18 mouse cellular contexts compared by ENCODE assay signal in the genomic region with DNA sequence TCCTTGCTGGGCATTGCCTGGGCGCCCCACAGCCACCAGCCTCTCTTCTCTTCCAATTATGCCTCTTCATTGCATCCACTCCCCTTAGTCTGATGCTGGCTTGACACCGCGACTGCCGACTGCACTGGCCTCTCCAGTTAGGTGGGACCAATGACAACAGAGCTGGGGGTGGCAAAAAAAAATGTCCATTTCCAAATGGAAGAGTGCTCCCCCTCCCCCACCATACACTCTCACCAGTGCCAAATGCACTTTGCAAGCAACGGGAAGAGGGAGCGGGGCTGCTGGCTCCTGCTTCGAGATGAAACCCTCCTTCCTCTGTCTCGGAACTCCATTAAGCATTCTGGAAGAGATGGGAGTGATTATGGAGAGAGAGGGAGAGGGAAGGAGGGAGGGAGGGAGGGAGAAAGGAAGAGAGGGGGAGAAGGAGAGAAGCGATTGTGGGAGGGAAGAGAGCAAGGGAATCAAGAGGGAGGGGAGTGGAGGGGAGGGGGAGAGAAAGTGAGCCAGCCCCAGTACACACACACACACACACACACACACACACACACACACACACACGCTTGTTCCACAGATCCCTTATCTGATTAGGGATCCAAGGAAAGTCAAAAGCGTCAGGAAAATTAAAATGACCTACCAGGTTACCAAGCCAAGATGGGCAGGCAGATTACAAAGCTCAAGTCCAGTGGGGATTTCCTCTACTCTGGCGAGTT. TPM values are rescaled to one million over a fixed set of nuclear protein-coding genes. Genes with fewer than 3 reads are reported as not detected.
DNase-seq lines count a peak whose midpoint lies in the region; ATAC-seq lines count a peak whose summit lies in the region.
"Had no signal": no experiment of that assay in that cellular context is flagged by ENCODE, and none has a peak within 500 bp of the region (broad histone marks: within the 10 kb centered on the region; RNA-seq: fewer than 3 reads in every experiment).

No protein-coding gene starts in this region.

- no peak overlapping the region for H3K4me3 ChIP-seq in forebrain, embryonic 14.5 days (ENCODE audit: low read depth, low read length)
- H3K4me3 ChIP-seq in hindbrain, embryonic 10.5 days = no peak overlapping the region; the same call in 1 of the 2 replicates
- H3K4me3 ChIP-seq in midbrain, embryonic 16.5 days (ENCODE audit: low read depth, low read length) = 0 out of 2 replicates have a peak overlapping the region, but pooled peaks have one; percentile 1
- H3K4me3 ChIP-seq in kidney, embryonic 16.5 days (ENCODE audit: low read length) = no peak overlapping the region
- H3K4me3 ChIP-seq: heart, embryonic 10.5 days; kidney, embryonic 15.5 days; limb, embryonic 13.5 days had no signal

- H3K27me3 ChIP-seq in forebrain, embryonic 14.5 days (replicated peaks; ENCODE audit: control insufficient read depth, insufficient read depth, low read length) = no peaks in the 10 kb centered on the region
- peaks cover 3% of the 10 kb centered on the region; the same call in 1 of the 2 replicates for H3K27me3 ChIP-seq in hindbrain, embryonic 10.5 days (ENCODE audit: insufficient read depth, poor library complexity, severe bottlenecking)
- H3K27me3 ChIP-seq in midbrain, embryonic 16.5 days (ENCODE audit: control insufficient read depth, insufficient read depth, low read depth, low read length) = no peaks in the 10 kb centered on the region
- H3K27me3 ChIP-seq in kidney, embryonic 16.5 days (ENCODE audit: insufficient read depth, low read length) = no peaks in the 10 kb centered on the region

- peaks cover 2% of the 10 kb centered on the region; the same call in 1 of the 2 replicates for H3K4me1 ChIP-seq in forebrain, embryonic 14.5 days (ENCODE audit: control insufficient read depth, insufficient read depth, low read length)
- peaks cover 5% of the 10 kb centered on the region; the same call in 1 of the 2 replicates for H3K4me1 ChIP-seq in hindbrain, embryonic 10.5 days (replicated peaks)
- H3K4me1 ChIP-seq in midbrain, embryonic 16.5 days (ENCODE audit: control insufficient read depth, insufficient read depth, low read length) = peaks cover 7% of the 10 kb centered on the region
- no peaks in the 10 kb centered on the region for H3K4me1 ChIP-seq in kidney, embryonic 16.5 days (ENCODE audit: insufficient read depth, low read length)
- H3K4me1 ChIP-seq: heart, embryonic 10.5 days; kidney, embryonic 15.5 days; limb, embryonic 13.5 days had no signal

- no peak overlapping the region for H3K9ac ChIP-seq in forebrain, embryonic 14.5 days (ENCODE audit: low read length)
- peak overlapping the region; percentile 1; the same call in 1 of the 2 replicates for H3K9ac ChIP-seq in midbrain, embryonic 16.5 days (ENCODE audit: low read depth, low read length)
- H3K9ac ChIP-seq in kidney, embryonic 16.5 days (replicated peaks; ENCODE audit: low read length) = no peak overlapping the region
- H3K9ac ChIP-seq: kidney, embryonic 15.5 days; limb, embryonic 13.5 days; liver, postnatal 0 days had no signal

- no peak overlapping the region for H3K27ac ChIP-seq in forebrain, embryonic 14.5 days (ENCODE audit: low read depth, low read length)
- H3K27ac ChIP-seq in hindbrain, embryonic 10.5 days = peak overlapping the region; percentile 18; the same call in 1 of the 2 replicates
- peak overlapping the region; percentile 26; the same call in 1 of the 2 replicates for H3K27ac ChIP-seq in midbrain, embryonic 16.5 days (ENCODE audit: low read length)
- H3K27ac ChIP-seq in kidney, embryonic 16.5 days (ENCODE audit: low read length) = no peak overlapping the region
- H3K27ac ChIP-seq: heart, embryonic 10.5 days; kidney, embryonic 15.5 days; limb, embryonic 13.5 days; macrophage had no signal

- ATAC-seq in forebrain, embryonic 14.5 days = peak; percentile 52; the same call in 1 of the 2 replicates
- peak; percentile 75; the same call in 1 of the 2 replicates for ATAC-seq in midbrain, embryonic 16.5 days
- ATAC-seq in kidney, embryonic 16.5 days (ENCODE audit: low FRiP score, low TSS enrichment) = no peak
- ATAC-seq: CD4-positive, CD25-positive, alpha-beta regulatory T cell, adult 4 months; liver, postnatal 0 days had no signal

- H3K9me3 ChIP-seq in forebrain, embryonic 14.5 days (replicated peaks; ENCODE audit: control insufficient read depth, low read length) = no peaks in the 10 kb centered on the region
- no peaks in the 10 kb centered on the region for H3K9me3 ChIP-seq in hindbrain, embryonic 10.5 days
- no peaks in the 10 kb centered on the region for H3K9me3 ChIP-seq in midbrain, embryonic 16.5 days (replicated peaks; ENCODE audit: control insufficient read depth, low read length, poor library complexity, severe bottlenecking)
- no peaks in the 10 kb centered on the region for H3K9me3 ChIP-seq in kidney, embryonic 16.5 days (ENCODE audit: low read length)
- H3K9me3 ChIP-seq: heart, embryonic 10.5 days; kidney, embryonic 15.5 days; limb, embryonic 13.5 days had no signal

- no peaks in the 10 kb centered on the region for H3K36me3 ChIP-seq in forebrain, embryonic 14.5 days (ENCODE audit: control insufficient read depth, insufficient read depth, low read length)
- no peaks in the 10 kb centered on the region for H3K36me3 ChIP-seq in hindbrain, embryonic 10.5 days
- H3K36me3 ChIP-seq in midbrain, embryonic 16.5 days (ENCODE audit: control insufficient read depth, insufficient read depth, low read length) = no peaks in the 10 kb centered on the region
- no peaks in the 10 kb centered on the region for H3K36me3 ChIP-seq in kidney, embryonic 16.5 days (ENCODE audit: insufficient read depth, low read length)
- H3K36me3 ChIP-seq: heart, embryonic 10.5 days; kidney, embryonic 15.5 days; limb, embryonic 13.5 days had no signal

- WGBS in forebrain, embryonic 14.5 days = 11% methylated on average over 12 of the region's 12 CpGs
- 28% methylated on average over 12 of the region's 12 CpGs for WGBS in hindbrain, embryonic 10.5 days
- 14% methylated on average over 12 of the region's 12 CpGs for WGBS in midbrain, embryonic 16.5 days
- 11% methylated on average over 12 of the region's 12 CpGs for WGBS in kidney, embryonic 16.5 days

- H3K4me2 ChIP-seq in forebrain, embryonic 14.5 days (ENCODE audit: low read length) = peak overlapping the region; percentile 0; the same call in 1 of the 2 replicates
- H3K4me2 ChIP-seq in midbrain, embryonic 16.5 days (ENCODE audit: low read length) = peak overlapping the region; percentile 33
- H3K4me2 ChIP-seq in kidney, embryonic 16.5 days (replicated peaks; ENCODE audit: low read depth, low read length) = no peak overlapping the region
- H3K4me2 ChIP-seq: kidney, embryonic 15.5 days; limb, embryonic 13.5 days had no signal

- peak; percentile 23 to 34 for DNase-seq in layer of hippocampus, postnatal 10 days (ENCODE audit: low spot score in 2 of 2)
- DNase-seq in layer of hippocampus, adult 11-12 months (ENCODE audit: low spot score) = no peak
- DNase-seq in forebrain, embryonic 14.5 days (ENCODE audit: low spot score) = peak; percentile 64
- DNase-seq in hindbrain, embryonic 10.5 days (ENCODE audit: low spot score) = no peak
- DNase-seq in kidney, adult 8-10 months = no peak
- DNase-seq: cerebellum, postnatal 25 days; liver, postnatal 0 days; thymus, postnatal 4 days had no signal

RNA-seq across cellular contexts. Expression of gene Ccl1, which starts 5.0 kb away (rescaled TPM):
- not detected for total RNA-seq in layer of hippocampus, postnatal 10 days (2021)
- not detected in 2 replicates for polyA plus RNA-seq in forebrain, embryonic 14.5 days (2014; fragmentation: Nextera tagmentation; extraction: Ambion mirVana)
- polyA plus RNA-seq in hindbrain, embryonic 10.5 days (2016; fragmentation: Nextera tagmentation; extraction: Ambion mirVana) = not detected in 2 replicates
- 0.92 and 1.1 TPM in 2 replicates for polyA plus RNA-seq in midbrain, embryonic 16.5 days (2015; fragmentation: Nextera tagmentation; extraction: Ambion mirVana)
- polyA plus RNA-seq in kidney, embryonic 16.5 days (2015; fragmentation: Nextera tagmentation; extraction: Ambion mirVana) = not detected in 2 replicates
- total RNA-seq: gastrocnemius, adult 18-20 months; hematopoietic stem cell, adult 5-6 weeks had no signal
- polyA plus RNA-seq: heart, embryonic 10.5 days; kidney, embryonic 15.5 days; limb, embryonic 13.5 days; liver, postnatal 0 days; macrophage; stomach, embryonic 16.5 days had no signal

Comparison
In these comparisons a context has a peak if more than half of its experiments do, and no peak if none do; other contexts are left out.
1. DNase-seq: peak in layer of hippocampus, postnatal 10 days (2 of 2) and forebrain, embryonic 14.5 days (single experiment); none in layer of hippocampus, adult 11-12 months (single experiment), hindbrain, embryonic 10.5 days (single experiment) and kidney, adult 8-10 months (0 of 2).
2. H3K27ac ChIP-seq: peak in hindbrain, embryonic 10.5 days (single experiment) and midbrain, embryonic 16.5 days (single experiment); none in forebrain, embryonic 14.5 days (single experiment) and kidney, embryonic 16.5 days (single experiment).